8 mouse cellular contexts compared by ENCODE assay signal in genomic region chr17:46160090-46160662, GRCm38 (mm10). TPM values are rescaled to one million over a fixed set of nuclear protein-coding genes. Genes with fewer than 3 reads are reported as not detected.
DNase-seq lines count a peak whose midpoint lies in the region; ATAC-seq lines count a peak whose summit lies in the region.

No protein-coding gene starts in this region.

- H3K9ac ChIP-seq in hindbrain, embryonic 12.5 days, result peak overlapping the region; percentile 23

- peak; percentile 97 for DNase-seq in Muller cell, postnatal 12 days (ENCODE audit: inconsistent ontology term)
- peak; percentile 90 to 91 for DNase-seq in cerebellum, postnatal 10 days
- DNase-seq in frontal cortex, postnatal 10 days (ENCODE audit: low spot score in 2 of 2), result peak; percentile 76 to 82
- peak; percentile 82 to 93 for DNase-seq in layer of hippocampus, postnatal 14 days (ENCODE audit: low spot score in 2 of 2)
- peak; percentile 95 for DNase-seq in lung, postnatal 14 days
- peak; percentile 82 for DNase-seq in retina, adult 2 months (ENCODE audit: low read depth, low spot score)
- peak; percentile 94 for DNase-seq in thymus, postnatal 4 days

- H3K9me3 ChIP-seq in hindbrain, embryonic 12.5 days (replicated peaks), result no peaks in the 10 kb centered on the region

- peak overlapping the region; percentile 86 for H3K4me3 ChIP-seq in hindbrain, embryonic 12.5 days

- H3K27me3 ChIP-seq in hindbrain, embryonic 12.5 days, result no peaks in the 10 kb centered on the region

- H3K4me1 ChIP-seq in hindbrain, embryonic 12.5 days, result peaks cover 24% of the 10 kb centered on the region

- peak overlapping the region; percentile 77 for H3K27ac ChIP-seq in hindbrain, embryonic 12.5 days

- H3K4me2 ChIP-seq in hindbrain, embryonic 12.5 days (replicated peaks), result peak overlapping the region; percentile 70

- ATAC-seq in hindbrain, embryonic 12.5 days (ENCODE audit: low FRiP score), result peak; percentile 71

- under 1% methylated on average over 16 of the region's 16 CpGs for WGBS in hindbrain, embryonic 12.5 days

- peaks cover 20% of the 10 kb centered on the region for H3K36me3 ChIP-seq in hindbrain, embryonic 12.5 days

RNA-seq across cellular contexts. Expression of gene Gtpbp2, which starts 0.7 kb away (rescaled TPM):
- polyA plus RNA-seq in hindbrain, embryonic 12.5 days (2016; fragmentation: Nextera tagmentation; extraction: Ambion mirVana), result 49.3 and 54.1 TPM in 2 replicates
- 100 to 1,000 TPM; 100 to 107 TPM for total RNA-seq in layer of hippocampus, postnatal 14 days (2021)

RNA-seq across cellular contexts. Expression of gene Mad2l1bp, which starts 6.8 kb away (rescaled TPM):
- polyA plus RNA-seq in hindbrain, embryonic 12.5 days (2016; fragmentation: Nextera tagmentation; extraction: Ambion mirVana), result 27.6 and 30.6 TPM in 2 replicates
- 10 to 100 TPM in 1 of 2 experiments, 1 to 10 TPM in 1; 9.0 to 11.3 TPM for total RNA-seq in layer of hippocampus, postnatal 14 days (2021)

RNA-seq across cellular contexts. Expression of gene Rsph9, which starts 16.2 kb away (rescaled TPM):
- 20.3 and 21.5 TPM in 2 replicates for polyA plus RNA-seq in hindbrain, embryonic 12.5 days (2016; fragmentation: Nextera tagmentation; extraction: Ambion mirVana)
- total RNA-seq in layer of hippocampus, postnatal 14 days (2021), result 10 to 100 TPM; 27.4 to 28.5 TPM

RNA-seq across cellular contexts. Expression of gene Polh, which starts 42.3 kb away (rescaled TPM):
- polyA plus RNA-seq in hindbrain, embryonic 12.5 days (2016; fragmentation: Nextera tagmentation; extraction: Ambion mirVana), result 12.4 and 14.0 TPM in 2 replicates
- 1 to 10 TPM; 6.2 to 6.9 TPM for total RNA-seq in layer of hippocampus, postnatal 14 days (2021)

RNA-seq across cellular contexts. Expression of gene Xpo5, which starts 42.4 kb away (rescaled TPM):
- polyA plus RNA-seq in hindbrain, embryonic 12.5 days (2016; fragmentation: Nextera tagmentation; extraction: Ambion mirVana), result 57.6 and 58.3 TPM in 2 replicates
- 10 to 100 TPM; 43.8 to 44.4 TPM for total RNA-seq in layer of hippocampus, postnatal 14 days (2021)

Comparison
In these comparisons a context has a peak if more than half of its experiments do, and no peak if none do; other contexts are left out.
1. Peak in every context shown above with its lines: DNase-seq, ATAC-seq, H3K4me3 ChIP-seq and H3K27ac ChIP-seq.